Mouse (Mus musculus) E14TG2a.4 (cell line): ENCODE measurements around the gene Tigar.

ENCODE experiments used
- H3K27me3 ChIP-seq: 2 replicates; pipeline ENCODE4 v1.6.1; 2014; ENCODE audit warnings: low read length, control low read depth; ENCODE audit not compliant: insufficient read depth
- H3K36me3 ChIP-seq: 2 replicates; pipeline ENCODE4 v1.6.1; 2014; ENCODE audit warnings: low read length, control low read depth; ENCODE audit not compliant: insufficient read depth
- H3K4me1 ChIP-seq: replicated peaks from 2 replicates; pipeline ENCODE4 v1.6.1; 2014; ENCODE audit warnings: low read depth, low read length, control low read depth
- H3K4me3 ChIP-seq: replicated peaks from 2 replicates; pipeline ENCODE4 v1.5.1; 2014; ENCODE audit warnings: mild to moderate bottlenecking, low read length
- H3K9me3 ChIP-seq: 2 replicates; pipeline ENCODE4 v1.6.1; 2014; ENCODE audit warnings: low read length, control low read depth
- CTCF ChIP-seq: conservative IDR thresholded peaks from 2 replicates; pipeline ENCODE4 v1.5.1; 2014; ENCODE audit warnings: low read length
- NANOG ChIP-seq: IDR thresholded peaks from 2 replicates; pipeline ENCODE4 v1.6.1; 2014; ENCODE audit warnings: borderline replicate concordance, low read length, mixed read lengths
- POU5F1 ChIP-seq: IDR thresholded peaks from 2 replicates; pipeline ENCODE4 v1.6.1; 2014; ENCODE audit warnings: low read length, borderline replicate concordance

The Tigar gene

GRCm38 (mm10) chr6:127109402-127109930 lies at the start of gene Tigar:
Gene Tigar (minus strand): TSS chr6:127109557.
- Histone ChIP-seq H3K4me1 (peaks cover 54% of the 10 kb centered on the region), H3K36me3 (peaks cover 24% of the 10 kb centered on the region), H3K4me3 (peak within 1 kb of the TSS; percentile 91), H3K27me3 (peaks cover 5% of the 10 kb centered on the region), H3K9me3 (no peaks in the 10 kb centered on the region)
- no peak for TF ChIP-seq NANOG
- no peak for TF ChIP-seq CTCF
- TF ChIP-seq POU5F1: no peak

- no peak for TF ChIP-seq CTCF
- TF ChIP-seq POU5F1: no peak
- TF ChIP-seq NANOG: no peak
- peaks cover 29% of the 10 kb centered on the region for H3K4me1 ChIP-seq
- H3K9me3 ChIP-seq: no peaks in the 10 kb centered on the region
- peaks cover 74% of the 10 kb centered on the region for H3K27me3 ChIP-seq
- no peak overlapping the region for H3K4me3 ChIP-seq
- H3K36me3 ChIP-seq: no peaks in the 10 kb centered on the region
Observed at GRCm38 (mm10) chr6:127157321-127157720, 48.0 kb upstream of the Tigar start.

- Histone ChIP-seq H3K4me1 (peaks cover 45% of the 10 kb centered on the region), H3K4me3 (peak overlapping the region; percentile 68), H3K36me3 (no peaks in the 10 kb centered on the region), H3K27me3 (peaks cover 77% of the 10 kb centered on the region), H3K9me3 (no peaks in the 10 kb centered on the region)
- TF ChIP-seq POU5F1: no peak
- no peak for TF ChIP-seq NANOG
- no peak for TF ChIP-seq CTCF
Observed at GRCm38 (mm10) chr6:127155468-127155867, 46.1 kb upstream of the Tigar start.

GRCm38 (mm10) chr6:127154708-127155268 lies 45.4 kb upstream of the Tigar start:
- peaks cover 78% of the 10 kb centered on the region for H3K27me3 ChIP-seq
- H3K9me3 ChIP-seq: no peaks in the 10 kb centered on the region
- peaks cover 52% of the 10 kb centered on the region for H3K4me1 ChIP-seq
- peak overlapping the region; percentile 68 for H3K4me3 ChIP-seq
- TF ChIP-seq CTCF: no peak
- TF ChIP-seq NANOG: no peak
- TF ChIP-seq POU5F1: no peak
- no peaks in the 10 kb centered on the region for H3K36me3 ChIP-seq

GRCm38 (mm10) chr6:127153972-127154707 lies 44.8 kb upstream of the Tigar start:
- no peak for TF ChIP-seq CTCF
- no peak for TF ChIP-seq POU5F1
- no peak for TF ChIP-seq NANOG
- peaks cover 80% of the 10 kb centered on the region for H3K27me3 ChIP-seq
- H3K36me3 ChIP-seq: no peaks in the 10 kb centered on the region
- H3K4me3 ChIP-seq: peak overlapping the region; percentile 68
- H3K9me3 ChIP-seq: no peaks in the 10 kb centered on the region
- peaks cover 57% of the 10 kb centered on the region for H3K4me1 ChIP-seq

GRCm38 (mm10) chr6:127153296-127153800 lies 44.0 kb upstream of the Tigar start:
- Histone ChIP-seq H3K36me3 (peaks cover 2% of the 10 kb centered on the region), H3K27me3 (peaks cover 86% of the 10 kb centered on the region), H3K9me3 (no peaks in the 10 kb centered on the region), H3K4me3 (peak overlapping the region; percentile 68), H3K4me1 (peaks cover 62% of the 10 kb centered on the region)
- no peak for TF ChIP-seq NANOG
- no peak for TF ChIP-seq CTCF
- no peak for TF ChIP-seq POU5F1

GRCm38 (mm10) chr6:127152106-127152951 lies 43.0 kb upstream of the Tigar start, which contains the start of gene Ccnd2:
Gene Ccnd2 (minus strand): TSS chr6:127152193.
- Histone ChIP-seq H3K9me3 (no peaks in the 10 kb centered on the region), H3K27me3 (peaks cover 78% of the 10 kb centered on the region), H3K4me1 (peaks cover 68% of the 10 kb centered on the region), H3K4me3 (peak within 1 kb of the TSS; percentile 73), H3K36me3 (peaks cover 7% of the 10 kb centered on the region)
- TF ChIP-seq CTCF: no peak
- TF ChIP-seq NANOG: no peak

- TF ChIP-seq CTCF (no peak), NANOG (no peak), POU5F1 (no peak)
- Histone ChIP-seq H3K9me3 (no peaks in the 10 kb centered on the region), H3K4me1 (peaks cover 68% of the 10 kb centered on the region), H3K36me3 (peaks cover 14% of the 10 kb centered on the region), H3K27me3 (peaks cover 73% of the 10 kb centered on the region), H3K4me3 (peak overlapping the region; percentile 73)
Observed at GRCm38 (mm10) chr6:127151565-127152105, 42.3 kb upstream of the Tigar start.
